Mouse (Mus musculus): ENCODE measurements at regions not wholly inside any gene's neighbourhood (a gene's known extent, or its start where the extent isn't known, plus 50 kb on each side); places are given as distances from the start of the nearest gene placed in this dataset.

DNA sequence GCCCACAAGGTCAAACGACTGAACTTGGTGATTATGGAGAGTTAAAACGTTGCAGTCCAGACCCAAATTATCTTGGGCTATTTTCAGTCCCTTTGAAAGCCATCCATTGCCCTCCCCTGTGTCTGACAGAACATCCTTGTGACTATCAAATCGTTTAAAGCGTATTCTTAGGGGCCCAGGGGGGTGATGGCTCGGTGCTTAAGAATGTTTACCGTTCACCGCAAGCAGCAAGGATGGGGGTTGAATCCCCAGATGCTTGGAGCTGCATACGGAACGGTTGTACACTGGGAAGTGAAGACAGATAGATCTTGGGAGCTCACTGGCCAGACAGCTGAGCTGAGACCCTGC lies 52.7 kb upstream of the Kcng1 start:
- no peaks in the 10 kb centered on the region for H3K27me3 ChIP-seq (replicated peaks)
- no peak overlapping the region for H3K9ac ChIP-seq
- H3K4me3 ChIP-seq: no peak overlapping the region
- no peak overlapping the region for H3K4me2 ChIP-seq (replicated peaks)
- ATAC-seq (ENCODE audit: low FRiP score, low read depth): no peak
- no peaks in the 10 kb centered on the region for H3K4me1 ChIP-seq
- 44% methylated on average over 9 of the region's 9 CpGs for WGBS
- no peak overlapping the region for H3K27ac ChIP-seq
- no peaks in the 10 kb centered on the region for H3K9me3 ChIP-seq
- no peaks in the 10 kb centered on the region for H3K36me3 ChIP-seq

GRCm38 (mm10) chr2:168333552-168334240 lies 52.2 kb upstream of the Kcng1 start:
- Histone ChIP-seq H3K9ac (no peak overlapping the region), H3K4me1 (no peaks in the 10 kb centered on the region), H3K4me3 (no peak overlapping the region), H3K4me2 (replicated peaks) (no peak overlapping the region), H3K27me3 (replicated peaks) (no peaks in the 10 kb centered on the region), H3K27ac (no peak overlapping the region), H3K9me3 (no peaks in the 10 kb centered on the region), H3K36me3 (no peaks in the 10 kb centered on the region)
- 65% methylated on average over 20 of the region's 20 CpGs for WGBS
- no peak for ATAC-seq (ENCODE audit: low FRiP score, low read depth)

DNA sequence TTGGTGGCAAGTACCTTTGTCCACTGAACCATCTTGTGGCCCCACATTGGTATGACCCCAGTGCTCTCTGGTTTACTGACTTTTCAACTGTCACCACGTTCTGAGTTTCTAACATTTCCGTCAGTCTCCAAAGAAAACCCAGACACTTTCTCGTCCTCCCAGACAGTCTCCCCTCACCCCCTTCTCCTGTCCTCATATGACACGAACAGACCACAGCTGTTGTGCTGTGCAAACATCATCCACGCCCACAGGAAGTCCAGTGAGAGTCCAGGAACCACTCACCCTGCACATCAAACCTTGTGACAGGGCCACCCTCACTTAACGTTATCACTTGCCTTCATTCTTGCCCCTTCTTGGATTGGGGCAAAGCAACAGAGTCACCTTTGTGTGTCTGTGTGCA lies 51.4 kb upstream of the Kcng1 start:
- H3K4me2 ChIP-seq (replicated peaks): no peak overlapping the region
- no peaks in the 10 kb centered on the region for H3K9me3 ChIP-seq
- no peaks in the 10 kb centered on the region for H3K27me3 ChIP-seq (replicated peaks)
- no peak overlapping the region for H3K4me3 ChIP-seq
- H3K27ac ChIP-seq: no peak overlapping the region
- no peak overlapping the region for H3K9ac ChIP-seq
- ATAC-seq (ENCODE audit: low FRiP score, low read depth): no peak
- no peaks in the 10 kb centered on the region for H3K36me3 ChIP-seq
- 67% methylated on average over 6 of the region's 6 CpGs for WGBS
- no peaks in the 10 kb centered on the region for H3K4me1 ChIP-seq
